Mouse (Mus musculus) embryonic facial prominence, embryonic 11.5 days (tissue): ENCODE results near the gene H2afy. TPM values are rescaled to one million over a fixed set of nuclear protein-coding genes. Genes with fewer than 3 reads are reported as not detected.
"Not testable (repeated sequence)": the region's sequence is repeated elsewhere in the genome, so short reads cannot be mapped to it uniquely, and the experiment has no call there.

Source experiments
- ATAC-seq: fragments of 200-750 bp; cut with Nextera tagmentation; replicated peaks from 2 replicates; pipeline ENCODE4 v1.8.0; 2017; ENCODE audit warnings: low read depth; ENCODE audit not compliant: insufficient number of reproducible peaks, low FRiP score, low TSS enrichment
- DNase-seq: peaks from one replicate; pipeline ENCODE4 v3.0.0-alpha.2; 2015; ENCODE audit warnings: low spot score
- H3K27ac ChIP-seq: fragments of 300-500 bp; sonication (generic); replicated peaks from 2 replicates; pipeline ENCODE4 v1.5.1; 2014; ENCODE audit warnings: mild to moderate bottlenecking, low read depth, low read length, control low read depth
- H3K27me3 ChIP-seq: fragments of 300-500 bp; sonication (generic); 2 replicates; pipeline ENCODE4 v1.6.1; 2014; ENCODE audit warnings: mild to moderate bottlenecking, low read length, moderate library complexity, mixed read lengths; ENCODE audit not compliant: control insufficient read depth, insufficient read depth
- H3K36me3 ChIP-seq: fragments of 300-500 bp; sonication (generic); replicated peaks from 2 replicates; pipeline ENCODE4 v1.6.1; 2014; ENCODE audit warnings: low read depth, mild to moderate bottlenecking, low read length, moderate library complexity, mixed read lengths; ENCODE audit not compliant: control insufficient read depth, insufficient read depth
- H3K4me1 ChIP-seq: fragments of 300-500 bp; sonication (generic); 2 replicates; pipeline ENCODE4 v1.6.1; 2014; ENCODE audit warnings: low read length, mixed read lengths; ENCODE audit not compliant: control insufficient read depth, insufficient read depth
- H3K4me2 ChIP-seq: fragments of 300-500 bp; sonication (generic); 2 replicates; pipeline ENCODE4 v1.6.1; 2014; ENCODE audit warnings: low read depth, mild to moderate bottlenecking, control low read depth, low read length, moderate library complexity
- H3K4me3 ChIP-seq: fragments of 300-500 bp; sonication (generic); 2 replicates; pipeline ENCODE4 v1.5.1; 2014; ENCODE audit warnings: low read depth, low read length, control low read depth
- H3K9ac ChIP-seq: fragments of 300-500 bp; sonication (generic); replicated peaks from 2 replicates; pipeline ENCODE4 v1.6.1; 2014; ENCODE audit warnings: mild to moderate bottlenecking, control low read depth, low read length
- H3K9me3 ChIP-seq: fragments of 300-500 bp; sonication (generic); replicated peaks from 2 replicates; pipeline ENCODE4 v1.6.1; 2016; ENCODE audit warnings: mild to moderate bottlenecking, low read length, inconsistent platforms, mixed read lengths; ENCODE audit not compliant: control insufficient read depth
- WGBS: fragments of 180-500 bp; shearing (Covaris S2); extraction: QIAGEN DNeasy Blood & Tissue Kit; methylation state at CpG from one replicate; pipeline ENCODE4 v1.1.7; 2014; 5-methylcytosine and 5-hydroxymethylcytosine counted together
- polyA plus RNA-seq: library from polyadenylated mRNA; unstranded; fragments of >200 nt; fragmentation: Nextera tagmentation; extraction: Ambion mirVana; gene quantifications from 2 replicates; pipeline ENCODE4 v1.2.1, GENCODE M21; 2014

H2afy gene
- polyA plus RNA-seq, 1 experiment from 2014 or later = 651 TPM

DNA sequence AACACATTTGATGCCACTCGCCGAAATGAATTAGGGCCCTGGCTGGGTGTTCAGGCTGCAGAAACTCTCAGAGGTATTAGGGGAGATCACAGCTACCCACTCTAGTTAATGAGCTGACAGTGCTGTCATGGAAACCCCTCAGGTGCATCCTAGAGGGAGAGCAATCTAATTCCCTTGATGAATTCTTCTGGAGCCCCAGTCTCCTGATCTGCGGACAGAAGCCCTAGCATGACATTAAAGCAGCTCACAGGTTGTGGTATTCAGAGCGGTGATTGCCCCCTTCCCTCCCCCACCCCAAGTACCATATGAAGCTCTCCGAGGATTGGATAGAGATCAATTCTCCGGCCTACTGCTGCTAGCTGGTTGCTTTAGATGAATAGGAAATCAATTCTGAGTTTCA is 82.1 kb downstream of the H2afy start:
- no peaks in the 10 kb centered on the region for H3K9me3 ChIP-seq
- ATAC-seq (no peak), DNase-seq (no peak)
- H3K27me3 ChIP-seq = no peaks in the 10 kb centered on the region
- no peak overlapping the region for H3K9ac ChIP-seq
- peaks cover 2% of the 10 kb centered on the region for H3K4me1 ChIP-seq
- no peaks in the 10 kb centered on the region for H3K36me3 ChIP-seq
- no peak overlapping the region for H3K4me2 ChIP-seq
- WGBS = 75% methylated on average over 6 of the region's 6 CpGs
- H3K27ac ChIP-seq = no peak overlapping the region; the same call in 1 of the 2 replicates
- H3K4me3 ChIP-seq = no peak overlapping the region

DNA sequence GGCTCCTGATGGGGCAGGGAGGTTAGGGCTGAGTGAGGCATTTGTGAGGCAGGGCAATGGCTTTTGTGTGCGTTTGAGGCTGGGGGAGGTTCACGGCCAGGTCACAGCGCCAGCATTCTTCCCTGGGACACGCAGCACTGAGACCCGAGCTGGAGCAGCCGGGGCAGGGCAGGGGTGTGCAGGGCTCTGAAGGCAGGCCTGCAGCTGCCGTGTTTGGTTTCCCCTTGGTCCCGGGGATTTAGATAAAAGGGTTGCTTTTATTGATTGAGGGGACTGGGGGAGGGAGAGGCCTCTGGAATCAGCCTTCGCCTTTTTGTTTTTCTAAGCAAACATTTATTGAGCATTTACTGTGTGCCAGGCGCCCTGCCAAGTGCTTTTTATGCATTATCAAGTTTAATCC is 83.4 kb downstream of the H2afy start:
- Histone ChIP-seq H3K36me3 (no peaks in the 10 kb centered on the region), H3K4me3 (no peak overlapping the region), H3K4me1 (peaks cover 2% of the 10 kb centered on the region), H3K9me3 (no peaks in the 10 kb centered on the region), H3K9ac (no peak overlapping the region), H3K27me3 (no peaks in the 10 kb centered on the region), H3K27ac (peak overlapping the region; percentile 36; the same call in 1 of the 2 replicates), H3K4me2 (no peak overlapping the region)
- peak; percentile 72 for ATAC-seq
- 10% methylated on average over 10 of the region's 10 CpGs for WGBS
- DNase-seq = peak; percentile 64

DNA sequence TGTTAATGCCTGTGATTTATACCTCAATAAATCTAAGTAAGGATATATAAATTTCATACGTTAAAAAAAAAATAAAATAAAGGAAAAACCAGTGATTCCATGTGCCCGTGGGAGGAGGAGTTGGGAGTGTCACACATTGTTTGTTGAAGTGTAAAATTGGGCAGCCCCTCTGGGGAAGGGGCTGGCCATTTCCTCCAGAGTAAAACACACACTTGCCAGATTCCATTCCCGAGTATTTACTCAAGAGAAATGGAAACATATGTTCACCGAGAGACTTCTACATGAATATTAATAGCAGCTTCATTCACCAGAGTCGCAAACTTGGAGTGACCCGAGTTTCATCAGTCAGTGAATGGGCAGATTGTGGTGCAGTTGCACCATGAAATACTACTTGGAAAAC is 85.9 kb downstream of the H2afy start:
- peak overlapping the region; percentile 20; the same call in 1 of the 2 replicates for H3K27ac ChIP-seq
- H3K4me2 ChIP-seq = no peak overlapping the region
- H3K4me3 ChIP-seq = no peak overlapping the region
- H3K9me3 ChIP-seq = no peaks in the 10 kb centered on the region
- H3K4me1 ChIP-seq = peaks cover 2% of the 10 kb centered on the region
- 30% methylated on average over 6 of the region's 6 CpGs for WGBS
- no peak overlapping the region for H3K9ac ChIP-seq
- no peaks in the 10 kb centered on the region for H3K36me3 ChIP-seq
- no peak for ATAC-seq
- no peaks in the 10 kb centered on the region for H3K27me3 ChIP-seq
- peak; percentile 71 for DNase-seq

DNA sequence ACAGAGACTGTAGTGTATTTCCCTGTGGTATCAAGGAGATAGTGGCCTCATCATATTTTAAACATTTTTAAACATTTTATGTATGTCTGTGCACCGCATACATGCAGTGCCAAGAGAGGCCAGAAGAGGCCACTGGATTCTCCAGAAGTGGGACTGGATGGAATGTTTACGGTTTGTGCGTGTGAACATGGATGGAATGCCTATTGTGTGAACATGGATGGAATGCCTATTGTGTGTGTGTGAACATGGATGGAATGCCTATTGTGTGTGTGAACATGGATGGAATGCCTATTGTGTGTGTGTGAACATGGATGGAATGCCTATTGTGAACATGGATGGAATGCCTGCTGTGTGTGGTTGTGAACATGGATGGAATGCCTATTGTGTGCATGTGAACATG is 93.9 kb downstream of the H2afy start:
- ATAC-seq (no peak), DNase-seq (no peak)
- H3K4me2 ChIP-seq = no peak overlapping the region
- no peaks in the 10 kb centered on the region for H3K36me3 ChIP-seq
- H3K27me3 ChIP-seq = no peaks in the 10 kb centered on the region
- no peaks in the 10 kb centered on the region for H3K9me3 ChIP-seq
- no peaks in the 10 kb centered on the region for H3K4me1 ChIP-seq
- WGBS = 94% methylated on average over 3 of the region's 3 CpGs
- H3K9ac ChIP-seq = no peak overlapping the region
- no peak overlapping the region for H3K27ac ChIP-seq
- no peak overlapping the region for H3K4me3 ChIP-seq

DNA sequence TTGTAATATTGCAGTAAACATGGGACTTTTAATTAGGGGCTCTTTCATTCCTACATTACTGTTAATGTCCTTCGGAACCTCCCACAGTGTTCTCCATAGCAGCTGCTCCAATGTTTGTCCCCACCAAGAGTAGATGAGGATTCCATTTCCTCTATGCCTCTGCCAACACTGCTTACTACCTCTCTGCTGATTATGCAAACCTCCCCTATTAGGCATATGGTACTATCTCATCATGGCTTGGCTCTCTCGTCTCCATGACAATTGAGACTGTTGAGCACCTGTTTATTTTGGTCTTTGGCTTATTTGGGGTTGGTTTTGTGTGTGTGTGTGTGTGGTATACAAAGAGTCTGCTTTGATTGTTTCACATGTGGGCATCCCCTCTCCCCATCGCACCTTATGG is 95.5 kb downstream of the H2afy start:
- Histone ChIP-seq H3K27me3 (no peaks in the 10 kb centered on the region), H3K9ac (no peak overlapping the region), H3K27ac (no peak overlapping the region), H3K4me3 (no peak overlapping the region), H3K36me3 (no peaks in the 10 kb centered on the region), H3K9me3 (no peaks in the 10 kb centered on the region), H3K4me1 (no peaks in the 10 kb centered on the region), H3K4me2 (no peak overlapping the region)
- 89% methylated on average over 3 of the region's 3 CpGs for WGBS
- DNase-seq (no peak), ATAC-seq (no peak)

DNA sequence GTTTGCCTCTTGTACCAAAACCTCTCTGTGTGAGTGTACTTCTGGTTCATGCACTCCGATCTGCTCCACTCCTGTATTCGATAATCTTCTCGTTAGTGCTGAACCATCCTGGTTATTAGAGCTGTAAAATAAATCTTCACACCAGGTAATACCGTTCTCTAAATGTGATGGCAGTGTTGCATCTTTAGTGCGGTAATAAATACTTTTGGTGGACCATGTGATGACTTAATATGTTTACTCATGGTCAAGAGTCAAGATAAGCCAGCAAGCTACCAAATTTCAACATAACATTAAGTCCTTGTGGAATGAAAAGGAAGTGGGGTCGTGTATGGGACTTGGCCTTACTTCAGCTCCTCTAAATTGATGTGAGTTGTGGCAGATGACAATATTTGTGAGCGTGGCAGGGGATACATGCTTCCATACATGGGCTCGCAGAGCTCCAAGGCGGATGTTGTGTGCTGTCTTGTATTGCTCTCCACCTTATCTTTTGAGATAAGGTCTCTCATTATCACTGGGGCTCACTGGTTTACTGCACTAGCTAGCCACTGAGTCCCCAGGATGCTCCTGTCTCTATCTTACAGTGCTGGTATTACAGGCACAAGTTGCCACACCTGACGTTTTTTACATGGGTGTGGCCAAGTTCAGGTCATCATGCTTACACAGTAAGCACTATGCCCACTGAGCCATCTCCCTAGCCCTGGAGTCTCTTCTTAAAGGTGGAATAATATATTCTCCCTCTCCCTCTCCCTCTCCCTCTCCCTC is 96.4 kb downstream of the H2afy start:
- WGBS = 83% methylated on average over 10 of the region's 10 CpGs
- H3K4me3 ChIP-seq = no peak overlapping the region
- H3K4me1 ChIP-seq = no peaks in the 10 kb centered on the region
- H3K27me3 ChIP-seq = no peaks in the 10 kb centered on the region
- no peak for ATAC-seq
- no peak overlapping the region for H3K4me2 ChIP-seq
- DNase-seq = no peak
- H3K27ac ChIP-seq = no peak overlapping the region
- H3K9ac ChIP-seq = no peak overlapping the region
- H3K36me3 ChIP-seq = no peaks in the 10 kb centered on the region
- no peaks in the 10 kb centered on the region for H3K9me3 ChIP-seq

DNA sequence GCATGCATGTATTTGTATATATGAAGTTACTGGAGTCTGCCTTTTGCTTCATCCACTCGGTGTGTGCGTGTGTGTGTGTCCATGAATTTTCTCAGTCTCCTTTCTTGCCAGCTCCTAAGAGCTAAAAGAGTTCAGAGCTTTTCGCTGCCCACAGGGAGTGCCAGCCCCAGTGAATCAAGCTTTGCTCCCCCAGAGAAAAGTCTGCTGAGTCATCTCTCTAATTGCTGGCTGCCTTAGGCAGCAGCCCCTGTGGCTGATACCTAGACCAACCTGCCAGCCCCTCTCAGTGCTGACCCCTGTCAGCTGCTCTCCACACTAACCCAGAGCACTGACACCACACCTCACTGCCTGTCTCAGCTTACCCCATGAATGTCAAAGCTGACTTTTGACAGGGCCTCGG is 107.2 kb downstream of the H2afy start:
- Histone ChIP-seq H3K9ac (no peak overlapping the region), H3K27me3 (no peaks in the 10 kb centered on the region), H3K4me3 (no peak overlapping the region), H3K36me3 (no peaks in the 10 kb centered on the region), H3K27ac (no peak overlapping the region), H3K4me1 (peaks cover 3% of the 10 kb centered on the region), H3K4me2 (no peak overlapping the region), H3K9me3 (no peaks in the 10 kb centered on the region)
- no peak for ATAC-seq
- 67% methylated on average over 4 of the region's 4 CpGs for WGBS
- DNase-seq = no peak

DNA sequence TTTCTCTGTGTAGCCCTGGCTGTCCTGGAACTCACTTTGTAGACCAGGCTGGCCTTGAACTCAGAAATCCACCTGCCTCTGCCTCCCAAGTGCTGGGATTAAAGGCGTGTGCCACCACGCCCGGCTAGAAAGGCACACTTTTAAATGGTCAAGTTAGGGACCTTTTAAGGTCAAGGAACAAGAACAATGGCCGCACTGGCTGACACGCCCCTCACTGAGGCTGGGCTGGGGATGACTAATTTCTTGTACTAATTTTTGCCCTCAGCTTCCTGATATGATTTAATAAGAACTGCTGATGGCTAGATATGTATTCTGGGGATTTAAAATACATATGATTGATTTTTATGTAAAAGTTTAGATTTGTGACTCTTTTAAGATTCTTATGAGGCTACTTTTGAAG is 108.2 kb downstream of the H2afy start:
- H3K27ac ChIP-seq, H3K4me2 ChIP-seq, H3K9me3 ChIP-seq, H3K4me3 ChIP-seq, ATAC-seq, H3K27me3 ChIP-seq, H3K9ac ChIP-seq, DNase-seq, H3K4me1 ChIP-seq, H3K36me3 ChIP-seq: not testable (repeated sequence)
- WGBS = 79% methylated on average over 5 of the region's 5 CpGs
